Mouse (Mus musculus): ENCODE measurements at regions not wholly inside any gene's neighbourhood (a gene's known extent, or its start where the extent isn't known, plus 50 kb on each side); places are given as distances from the start of the nearest gene placed in this dataset.

DNA sequence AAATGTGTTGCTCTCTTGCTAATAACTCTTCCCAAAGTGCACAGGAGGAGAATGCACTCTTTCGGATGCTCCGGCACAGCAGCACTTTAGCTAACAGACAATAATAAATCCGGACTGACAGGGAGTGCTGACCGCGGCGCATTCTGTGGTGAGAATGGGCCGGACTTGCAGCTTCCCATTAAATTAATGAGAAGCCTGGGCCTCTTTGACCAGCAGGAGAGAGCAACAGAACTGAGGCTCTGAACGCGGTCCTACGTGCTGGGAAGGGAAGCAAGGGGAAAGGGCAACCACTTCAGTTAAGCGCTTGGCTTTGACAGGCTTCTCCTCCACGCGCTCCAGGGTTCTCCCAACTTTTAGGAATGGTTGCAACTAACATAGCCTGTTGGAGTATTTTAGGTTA lies 117.2 kb upstream of the Usp25 start:
- H3K27ac ChIP-seq, result no peak overlapping the region
- H3K27me3 ChIP-seq, result no peaks in the 10 kb centered on the region
- no peaks in the 10 kb centered on the region for H3K36me3 ChIP-seq
- no peaks in the 10 kb centered on the region for H3K9me3 ChIP-seq
- WGBS, result 5% methylated on average over 13 of the region's 13 CpGs
- H3K4me3 ChIP-seq, result no peak overlapping the region; the same call in 1 of the 2 replicates
- H3K4me2 ChIP-seq (replicated peaks), result peak overlapping the region; percentile 51
- peaks cover 4% of the 10 kb centered on the region; the same call in 1 of the 2 replicates for H3K4me1 ChIP-seq
- no peak for ATAC-seq (ENCODE audit: low FRiP score, low read depth)
- H3K9ac ChIP-seq, result no peak overlapping the region

DNA sequence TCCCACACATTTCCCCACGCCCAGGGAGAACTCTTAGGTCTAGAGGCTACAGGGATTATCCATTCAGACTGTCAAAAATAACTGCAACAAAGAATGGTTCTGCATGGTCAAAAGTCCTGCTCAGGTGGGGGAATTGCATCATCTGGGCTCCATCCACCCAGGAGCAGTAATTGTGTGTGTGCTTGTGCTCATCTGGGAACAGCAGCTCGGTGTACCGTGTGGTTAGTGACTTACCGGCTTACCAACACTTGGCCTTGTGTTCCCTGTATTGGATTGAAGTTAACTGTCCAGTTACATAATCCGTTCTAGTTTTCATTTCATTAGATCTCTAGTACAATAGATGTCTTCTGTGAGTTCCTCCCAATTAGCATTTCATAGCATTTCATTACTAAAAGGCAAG lies 117.7 kb upstream of the Usp25 start:
- WGBS, result 48% methylated on average over 5 of the region's 5 CpGs
- H3K9me3 ChIP-seq, result no peaks in the 10 kb centered on the region
- peaks cover 4% of the 10 kb centered on the region; the same call in 1 of the 2 replicates for H3K4me1 ChIP-seq
- no peak overlapping the region for H3K4me3 ChIP-seq
- H3K4me2 ChIP-seq (replicated peaks), result no peak overlapping the region
- no peak overlapping the region for H3K9ac ChIP-seq
- ATAC-seq (ENCODE audit: low FRiP score, low read depth), result no peak
- no peak overlapping the region for H3K27ac ChIP-seq
- no peaks in the 10 kb centered on the region for H3K36me3 ChIP-seq
- H3K27me3 ChIP-seq, result no peaks in the 10 kb centered on the region

DNA sequence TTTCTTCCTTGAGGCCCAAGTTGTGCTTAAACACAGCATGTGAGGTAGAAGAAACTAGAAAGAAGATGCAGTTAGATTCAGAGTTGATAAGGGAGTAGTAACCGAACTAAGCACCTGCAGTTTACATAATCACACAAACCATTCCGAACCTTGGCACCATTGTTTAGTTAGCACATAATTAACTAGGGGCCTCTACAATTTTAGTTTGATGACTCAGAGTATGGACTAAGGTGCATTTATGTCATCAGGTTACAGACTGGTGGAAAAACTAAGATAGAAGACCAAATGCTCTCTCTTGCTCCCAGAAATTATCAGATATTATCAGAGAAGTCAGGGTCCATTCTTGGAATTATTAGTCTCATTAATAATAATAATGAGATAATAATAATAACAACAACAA lies 134.9 kb upstream of the Usp25 start:
- Histone ChIP-seq H3K4me1 (no peaks in the 10 kb centered on the region), H3K4me2 (replicated peaks) (no peak overlapping the region), H3K27ac (no peak overlapping the region), H3K4me3 (no peak overlapping the region), H3K9ac (no peak overlapping the region), H3K27me3 (no peaks in the 10 kb centered on the region), H3K9me3 (no peaks in the 10 kb centered on the region), H3K36me3 (no peaks in the 10 kb centered on the region)
- no peak for ATAC-seq (ENCODE audit: low FRiP score, low read depth)
- WGBS, result 78% methylated on average over 2 of the region's 2 CpGs

DNA sequence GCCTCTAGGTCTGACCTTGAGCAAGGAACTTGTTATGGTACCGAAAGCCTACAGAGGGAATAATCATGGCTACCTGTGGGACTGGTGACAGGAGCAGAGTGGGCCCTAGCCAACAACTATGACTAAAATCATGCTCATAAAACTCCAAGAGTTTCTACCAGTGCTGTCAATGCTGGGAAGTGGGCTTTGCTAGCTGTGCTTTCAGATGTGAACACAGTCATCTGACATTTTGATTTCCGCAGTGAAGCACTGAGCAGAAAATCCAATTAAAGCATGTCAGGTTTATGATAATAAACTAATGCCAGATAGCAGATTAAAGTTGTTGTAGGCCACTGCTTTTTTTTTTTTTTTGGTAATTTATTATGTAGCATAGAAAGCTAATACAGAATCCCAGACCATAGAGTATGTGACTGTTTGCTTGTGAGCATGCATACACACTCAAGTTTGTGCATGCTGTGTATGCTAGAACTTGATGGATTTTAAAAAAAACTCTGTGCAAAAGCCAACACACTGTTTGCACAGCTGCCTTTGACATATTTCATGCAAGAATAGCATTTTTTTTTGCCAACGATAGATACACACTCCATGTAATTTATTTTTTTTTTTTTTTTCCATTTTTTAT lies 138.0 kb upstream of the Usp25 start:
- WGBS, result 91% methylated on average over 3 of the region's 3 CpGs

DNA sequence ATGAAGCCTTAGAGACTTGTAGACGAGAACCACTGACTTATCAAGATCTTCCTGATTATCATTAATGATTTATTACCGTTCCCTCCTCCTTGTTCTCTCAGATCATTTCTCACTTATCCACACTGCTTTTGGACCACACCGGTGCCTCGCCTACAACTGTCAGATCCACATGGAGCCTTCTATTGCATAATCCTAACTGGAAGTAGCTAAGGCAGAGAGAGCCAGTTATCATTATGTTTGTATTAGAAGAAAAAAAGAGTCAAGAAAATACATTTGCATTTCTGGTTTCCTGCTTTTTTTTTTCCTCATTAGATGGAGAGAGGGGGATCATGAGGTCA lies 147.1 kb upstream of the Usp25 start:
- WGBS, result 47% methylated on average over 4 of the region's 4 CpGs
- ATAC-seq (ENCODE audit: low FRiP score, low read depth), result 0 out of 2 replicates have a peak, but pooled peaks have one; percentile 19
- Histone ChIP-seq H3K4me2 (replicated peaks) (peak overlapping the region; percentile 52; the same call in 1 of the 2 replicates), H3K27ac (no peak overlapping the region), H3K36me3 (no peaks in the 10 kb centered on the region), H3K27me3 (no peaks in the 10 kb centered on the region), H3K9me3 (no peaks in the 10 kb centered on the region), H3K4me3 (no peak overlapping the region), H3K9ac (no peak overlapping the region), H3K4me1 (no peaks in the 10 kb centered on the region)

More for the DNA sequence above, 138.0 kb upstream of the Usp25 start:
- no peak overlapping the region for H3K9ac ChIP-seq
- no peaks in the 10 kb centered on the region for H3K4me1 ChIP-seq
- no peak overlapping the region for H3K27ac ChIP-seq
- ATAC-seq (ENCODE audit: low FRiP score, low read depth), result no peak
- no peaks in the 10 kb centered on the region for H3K9me3 ChIP-seq
- H3K4me3 ChIP-seq, result no peak overlapping the region
- no peaks in the 10 kb centered on the region for H3K36me3 ChIP-seq
- H3K27me3 ChIP-seq, result no peaks in the 10 kb centered on the region
- no peak overlapping the region for H3K4me2 ChIP-seq (replicated peaks)

DNA sequence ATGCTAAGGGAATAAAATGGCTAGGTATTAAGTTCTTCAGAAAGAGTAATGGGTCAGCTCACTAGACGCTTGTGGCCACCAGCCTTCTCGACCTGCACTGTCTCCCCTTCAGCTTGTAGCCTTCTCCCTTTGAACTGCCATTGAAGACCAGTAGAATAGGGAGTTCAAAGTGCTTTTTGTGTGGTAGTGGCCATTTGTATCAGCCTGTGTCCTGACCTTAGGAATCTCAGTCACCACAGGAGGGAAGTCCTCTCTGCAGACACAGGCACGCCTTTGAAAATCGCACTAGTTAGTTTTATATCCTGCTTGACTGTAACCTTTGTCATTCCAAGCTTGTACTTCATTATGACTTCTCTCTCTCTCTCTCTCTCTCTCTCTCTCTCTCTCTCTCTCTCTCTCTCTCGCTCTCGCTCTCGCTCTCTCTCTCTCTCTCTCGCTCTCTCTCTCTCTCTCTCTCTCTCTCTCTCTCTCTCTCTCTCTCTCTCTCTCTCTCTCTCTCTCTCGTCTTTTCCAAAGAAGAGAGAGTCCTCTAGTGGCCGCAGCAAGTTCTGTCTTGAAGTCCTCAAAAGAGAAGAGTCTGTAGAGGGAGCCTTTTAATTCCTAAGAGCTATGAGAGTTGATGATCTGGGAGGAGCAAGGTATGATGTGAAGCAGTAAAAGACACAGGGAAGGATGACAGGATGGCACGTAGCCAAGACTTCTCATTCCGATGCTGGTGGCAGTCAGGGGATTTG lies 147.6 kb upstream of the Usp25 start:
- no peaks in the 10 kb centered on the region for H3K4me1 ChIP-seq
- H3K9ac ChIP-seq, result no peak overlapping the region
- H3K36me3 ChIP-seq, result no peaks in the 10 kb centered on the region
- peak overlapping the region; percentile 52 for H3K4me2 ChIP-seq (replicated peaks)
- H3K4me3 ChIP-seq, result peak overlapping the region; percentile 22; the same call in 1 of the 2 replicates
- peak; percentile 81 for ATAC-seq (ENCODE audit: low FRiP score, low read depth)
- no peaks in the 10 kb centered on the region for H3K27me3 ChIP-seq
- no peak overlapping the region for H3K27ac ChIP-seq
- 23% methylated on average over 7 of the region's 12 CpGs for WGBS
- H3K9me3 ChIP-seq, result no peaks in the 10 kb centered on the region

DNA sequence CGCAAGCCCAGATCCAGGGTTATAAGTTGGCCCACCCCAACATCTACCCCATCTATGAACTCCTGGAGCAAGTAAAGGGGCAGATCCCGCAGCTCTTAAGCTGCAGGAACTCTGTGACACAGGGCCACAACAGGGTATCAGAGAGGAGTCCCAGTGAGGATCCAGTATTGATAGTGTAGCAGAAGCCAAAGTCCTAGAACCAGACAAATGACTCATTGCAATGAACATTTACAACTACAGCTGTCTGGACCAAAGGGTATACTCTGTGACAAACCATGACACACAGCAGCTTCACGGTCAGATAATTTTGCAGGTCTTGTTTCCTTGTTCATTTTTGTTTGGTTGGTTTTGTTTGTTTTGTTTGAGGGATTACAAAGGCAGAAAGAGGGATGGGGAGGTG lies 149.1 kb upstream of the Usp25 start:
- H3K4me1 ChIP-seq, result no peaks in the 10 kb centered on the region
- H3K27ac ChIP-seq, result no peak overlapping the region
- no peak for ATAC-seq (ENCODE audit: low FRiP score, low read depth)
- no peak overlapping the region for H3K4me2 ChIP-seq (replicated peaks)
- no peaks in the 10 kb centered on the region for H3K27me3 ChIP-seq
- WGBS, result 91% methylated on average over 3 of the region's 3 CpGs
- H3K9me3 ChIP-seq, result no peaks in the 10 kb centered on the region
- H3K9ac ChIP-seq, result no peak overlapping the region
- no peak overlapping the region for H3K4me3 ChIP-seq
- H3K36me3 ChIP-seq, result no peaks in the 10 kb centered on the region

DNA sequence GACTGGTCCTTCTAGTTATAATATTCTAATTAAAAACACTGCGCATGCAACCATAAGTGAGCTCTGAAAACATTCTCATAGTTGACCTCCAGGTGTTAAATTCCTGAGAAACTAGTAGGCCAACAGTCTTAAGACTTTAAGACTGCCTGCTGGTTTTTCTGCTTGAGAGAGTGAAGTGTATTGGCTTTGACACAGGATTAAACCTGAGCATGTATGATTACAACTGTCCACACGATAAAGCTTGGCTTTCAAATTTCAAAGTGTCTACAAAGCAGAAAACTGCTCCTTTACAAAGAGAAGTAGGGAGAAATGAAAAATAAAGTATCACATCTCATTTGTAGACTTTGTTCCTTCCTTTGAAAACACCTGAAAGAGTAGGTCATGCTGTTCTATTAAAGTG lies 157.7 kb upstream of the Usp25 start:
- no peak for ATAC-seq (ENCODE audit: low FRiP score, low read depth)
- 81% methylated on average over 2 of the region's 2 CpGs for WGBS
- Histone ChIP-seq H3K4me3 (no peak overlapping the region), H3K4me1 (no peaks in the 10 kb centered on the region), H3K27ac (no peak overlapping the region), H3K27me3 (no peaks in the 10 kb centered on the region), H3K36me3 (no peaks in the 10 kb centered on the region), H3K9me3 (no peaks in the 10 kb centered on the region), H3K9ac (no peak overlapping the region), H3K4me2 (replicated peaks) (no peak overlapping the region)

DNA sequence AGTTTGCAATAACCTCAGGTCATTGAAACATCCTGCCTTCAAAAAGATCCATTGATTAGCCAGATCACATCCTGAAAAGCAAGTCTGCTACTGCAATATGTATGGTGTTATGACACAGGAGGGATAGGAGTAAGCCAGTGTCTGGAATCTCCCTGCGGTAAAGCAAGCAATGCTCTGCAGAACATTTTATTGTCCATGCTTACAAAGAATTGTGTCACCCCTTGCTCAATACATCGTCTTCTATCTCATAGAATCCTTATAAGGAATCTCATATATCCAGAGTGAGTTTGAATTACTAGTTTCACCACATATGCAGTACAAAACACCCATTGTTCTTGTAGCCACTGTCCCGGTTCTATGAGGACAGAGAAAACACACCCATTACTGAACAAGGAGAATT lies 162.1 kb upstream of the Usp25 start:
- H3K4me3 ChIP-seq, result no peak overlapping the region
- H3K27me3 ChIP-seq, result no peaks in the 10 kb centered on the region
- no peak overlapping the region for H3K27ac ChIP-seq
- no peaks in the 10 kb centered on the region for H3K4me1 ChIP-seq
- ATAC-seq (ENCODE audit: low FRiP score, low read depth), result no peak
- WGBS, result 82% methylated on average over 3 of the region's 3 CpGs
- no peaks in the 10 kb centered on the region for H3K36me3 ChIP-seq
- no peaks in the 10 kb centered on the region for H3K9me3 ChIP-seq
- H3K4me2 ChIP-seq (replicated peaks), result no peak overlapping the region
- H3K9ac ChIP-seq, result no peak overlapping the region

DNA sequence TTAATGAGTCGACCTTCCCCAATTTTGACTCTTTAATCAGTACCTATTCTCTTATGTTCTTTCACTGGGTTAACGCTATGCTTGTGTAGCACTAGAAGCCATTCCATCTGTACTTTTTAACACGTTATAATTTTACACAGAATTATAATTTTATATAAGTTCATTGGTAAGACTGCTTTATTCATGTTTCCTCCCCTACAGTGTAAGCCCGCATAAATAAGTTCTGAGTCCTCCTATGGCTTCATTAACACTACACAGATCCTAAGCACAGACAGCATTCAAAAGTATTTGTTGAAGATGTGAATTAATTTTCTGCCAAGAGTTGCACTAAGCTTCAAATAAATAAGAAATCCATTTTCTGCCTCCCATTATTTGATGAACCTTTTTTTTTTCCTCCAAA lies 176.1 kb upstream of the Usp25 start:
- Histone ChIP-seq H3K9me3 (no peaks in the 10 kb centered on the region), H3K36me3 (no peaks in the 10 kb centered on the region), H3K27ac (no peak overlapping the region), H3K4me2 (replicated peaks) (no peak overlapping the region), H3K27me3 (no peaks in the 10 kb centered on the region), H3K4me3 (no peak overlapping the region), H3K9ac (no peak overlapping the region), H3K4me1 (no peaks in the 10 kb centered on the region)
- WGBS, result 82% methylated on average over 4 of the region's 4 CpGs
- ATAC-seq (ENCODE audit: low FRiP score, low read depth), result no peak

DNA sequence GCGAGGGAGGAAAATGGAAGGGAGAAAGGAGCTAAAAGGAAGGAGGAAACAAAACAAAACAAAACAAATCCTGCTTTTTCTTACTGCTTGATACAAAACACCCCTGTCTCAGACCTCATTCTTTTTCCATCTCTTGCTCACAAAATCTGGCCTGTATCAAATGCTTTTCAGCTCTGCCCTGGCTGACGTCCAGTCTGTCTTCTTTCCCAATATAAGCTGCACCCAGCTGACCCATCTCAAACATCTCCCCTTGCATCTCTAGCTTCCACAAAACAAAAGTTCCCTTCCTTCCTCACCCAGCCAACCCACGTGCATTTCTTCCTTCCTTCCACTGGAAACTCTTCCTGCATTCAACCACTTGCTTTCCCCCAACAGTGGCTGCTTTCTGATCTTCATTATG lies 183.1 kb upstream of the Usp25 start:
- Histone ChIP-seq H3K9me3 (peaks cover 8% of the 10 kb centered on the region), H3K9ac (no peak overlapping the region), H3K27me3 (no peaks in the 10 kb centered on the region), H3K4me3 (no peak overlapping the region), H3K4me1 (no peaks in the 10 kb centered on the region), H3K36me3 (no peaks in the 10 kb centered on the region), H3K4me2 (replicated peaks) (no peak overlapping the region), H3K27ac (no peak overlapping the region)
- 49% methylated on average over 3 of the region's 3 CpGs for WGBS
- ATAC-seq (ENCODE audit: low FRiP score, low read depth), result no peak

DNA sequence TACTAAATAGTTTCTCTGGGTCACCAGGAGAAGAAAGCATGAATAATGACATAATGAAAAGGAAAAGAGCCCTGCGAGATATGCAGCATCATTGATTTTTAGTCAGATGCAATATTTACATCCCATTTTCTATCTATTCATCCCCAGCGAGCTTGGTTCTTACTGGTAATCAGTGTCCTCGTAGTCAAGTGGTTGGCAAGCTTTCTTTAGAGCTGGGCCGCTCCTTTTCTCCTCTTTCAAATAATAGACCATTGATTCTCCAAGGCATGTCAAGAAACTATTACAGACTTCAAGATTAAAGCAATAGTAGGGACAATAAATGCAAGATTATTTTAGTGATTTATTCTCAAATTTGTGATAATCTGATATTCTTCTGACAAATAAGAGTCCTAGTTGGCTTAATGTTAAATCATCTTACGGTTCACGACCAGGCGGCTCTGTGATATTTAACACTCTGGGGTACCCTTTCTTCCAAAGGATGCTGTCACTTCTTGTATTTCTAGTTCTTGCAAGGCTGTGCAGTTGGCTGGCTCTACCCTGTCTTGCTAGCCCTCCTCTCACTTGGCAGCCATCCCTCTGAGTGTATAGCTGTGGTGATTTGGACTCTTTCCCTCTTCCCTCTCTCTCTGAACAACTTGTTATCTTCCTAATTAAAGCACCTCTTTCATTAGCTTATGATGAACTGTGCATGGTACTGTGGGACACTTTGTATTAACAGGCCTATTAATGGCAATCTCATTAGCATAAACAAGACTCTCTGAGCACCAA lies 185.6 kb upstream of the Usp25 start:
- Histone ChIP-seq H3K4me2 (replicated peaks) (no peak overlapping the region), H3K9me3 (peaks cover 8% of the 10 kb centered on the region), H3K27me3 (no peaks in the 10 kb centered on the region), H3K27ac (no peak overlapping the region), H3K4me1 (no peaks in the 10 kb centered on the region), H3K36me3 (no peaks in the 10 kb centered on the region), H3K9ac (no peak overlapping the region), H3K4me3 (no peak overlapping the region)
- no peak for ATAC-seq (ENCODE audit: low FRiP score, low read depth)
- WGBS, result 91% methylated on average over 7 of the region's 7 CpGs
